Mouse (Mus musculus) olfactory bulb, adult 2 months (tissue): Measurements from ENCODE around the gene Gse1.

Source experiments
- CTCF ChIP-seq: fragments of 200-500 bp; IDR thresholded peaks from 2 replicates; pipeline ENCODE4 v1.5.1; 2012; ENCODE audit warnings: low read depth, mild to moderate bottlenecking, low read length, moderate library complexity; ENCODE audit not compliant: insufficient read depth
- POLR2A ChIP-seq: fragments of 200-500 bp; IDR thresholded peaks from 2 replicates; pipeline ENCODE4 v1.6.1; 2012; ENCODE audit warnings: mild to moderate bottlenecking, low read depth, low read length, moderate library complexity; ENCODE audit not compliant: insufficient read depth

- TF ChIP-seq CTCF (no peak), POLR2A (no peak)
Measured at GRCm38 (mm10) chr8:120382436-120383203, 154.4 kb downstream of the Gse1 start.
